In genomic region chrX:71491931-71492633, GRCm38 (mm10) we compare ENCODE assay signal across 8 mouse cellular contexts. TPM values are rescaled to one million over a fixed set of nuclear protein-coding genes. Genes with fewer than 3 reads are reported as not detected.
A peak's percentile ranks its signal among the peaks of the same experiment; 100 is the strongest.
DNase-seq lines count a peak whose midpoint lies in the region; ATAC-seq and TF ChIP-seq lines count a peak whose summit lies in the region.

No protein-coding gene starts in this region.

- H3K9ac ChIP-seq in kidney, embryonic 15.5 days = peak overlapping the region; percentile 62
- H3K9ac ChIP-seq in forebrain, embryonic 15.5 days (replicated peaks) = peak overlapping the region; percentile 68
- H3K9ac ChIP-seq in liver, embryonic 12.5 days = peak overlapping the region; percentile 84

- no peak; the same call in 1 of the 2 replicates for ATAC-seq in kidney, embryonic 15.5 days (replicated peaks; ENCODE audit: low FRiP score)
- ATAC-seq in forebrain, embryonic 15.5 days (replicated peaks) = no peak
- no peak for ATAC-seq in liver, embryonic 12.5 days

- peak overlapping the region; percentile 66 for H3K4me2 ChIP-seq in kidney, embryonic 15.5 days
- peak overlapping the region; percentile 72 for H3K4me2 ChIP-seq in forebrain, embryonic 15.5 days (replicated peaks)
- peak overlapping the region; percentile 80 for H3K4me2 ChIP-seq in liver, embryonic 12.5 days

- peak overlapping the region; percentile 91 for H3K27ac ChIP-seq in kidney, embryonic 15.5 days
- peak overlapping the region; percentile 66 for H3K27ac ChIP-seq in bone marrow macrophage, adult 2 months (ENCODE audit: insufficient read depth, low read depth, low read length)
- H3K27ac ChIP-seq in forebrain, embryonic 15.5 days (replicated peaks) = peak overlapping the region; percentile 90
- H3K27ac ChIP-seq in liver, embryonic 12.5 days = peak overlapping the region; percentile 85

- no peak for TF ChIP-seq CTCF in bone marrow macrophage, adult 2 months (IDR thresholded peaks at IDR 0.05; ENCODE audit: low read depth, low read length)

- peak overlapping the region; percentile 55 for H3K4me3 ChIP-seq in kidney, embryonic 15.5 days (replicated peaks)
- H3K4me3 ChIP-seq in bone marrow macrophage, adult 2 months (ENCODE audit: insufficient read depth, low read length) = peak overlapping the region; percentile 80
- H3K4me3 ChIP-seq in forebrain, embryonic 15.5 days = peak overlapping the region; percentile 51
- H3K4me3 ChIP-seq in liver, embryonic 12.5 days = peak overlapping the region; percentile 70

- TF ChIP-seq POLR2A in bone marrow macrophage, adult 2 months (IDR thresholded peaks at IDR 0.05; ENCODE audit: borderline replicate concordance, low read depth, low read length) = no peak

- WGBS in kidney, embryonic 15.5 days = 21% methylated on average over 17 of the region's 17 CpGs
- 21% methylated on average over 17 of the region's 17 CpGs for WGBS in forebrain, embryonic 15.5 days
- 18% methylated on average over 16 of the region's 17 CpGs for WGBS in liver, embryonic 12.5 days (ENCODE audit: insufficient replicate concordance)

- intact Hi-C loops in gastrocnemius, postnatal 36 days (cut with DNase I) = no loop called here
- intact Hi-C loops in gastrocnemius, postnatal 14 days (cut with DNase I; ENCODE audit: low total_unique reads) = loop anchor here (10.0 kb wide), 1 partner anchor 63 kb away; the partner anchor contains the start of gene Hmgb3

- DNase-seq in kidney, postnatal 14 days = no peak
- no peak for DNase-seq in thymus, postnatal 25 days
- no peak for DNase-seq in gastrocnemius, postnatal 36 days
- no peak for DNase-seq in gastrocnemius, postnatal 14 days

- H3K27me3 ChIP-seq in kidney, embryonic 15.5 days = peaks cover 8% of the 10 kb centered on the region; the same call in 1 of the 2 replicates
- no peaks in the 10 kb centered on the region for H3K27me3 ChIP-seq in forebrain, embryonic 15.5 days
- peaks cover 9% of the 10 kb centered on the region for H3K27me3 ChIP-seq in liver, embryonic 12.5 days (replicated peaks)

- H3K36me3 ChIP-seq in kidney, embryonic 15.5 days = no peaks in the 10 kb centered on the region
- no peaks in the 10 kb centered on the region for H3K36me3 ChIP-seq in forebrain, embryonic 15.5 days
- H3K36me3 ChIP-seq in liver, embryonic 12.5 days = 0 out of 2 replicates have a peak, but pooled peaks cover 2% of the 10 kb centered on the region

- no peaks in the 10 kb centered on the region for H3K9me3 ChIP-seq in kidney, embryonic 15.5 days (replicated peaks)
- H3K9me3 ChIP-seq in forebrain, embryonic 15.5 days = no peaks in the 10 kb centered on the region
- H3K9me3 ChIP-seq in liver, embryonic 12.5 days (replicated peaks) = no peaks in the 10 kb centered on the region

- peaks cover 5% of the 10 kb centered on the region; the same call in 1 of the 2 replicates for H3K4me1 ChIP-seq in kidney, embryonic 15.5 days
- peaks cover 22% of the 10 kb centered on the region for H3K4me1 ChIP-seq in bone marrow macrophage, adult 2 months (ENCODE audit: control insufficient read depth, insufficient read depth, low read length)
- peaks cover 12% of the 10 kb centered on the region; the same call in 1 of the 2 replicates for H3K4me1 ChIP-seq in forebrain, embryonic 15.5 days
- peaks cover 33% of the 10 kb centered on the region for H3K4me1 ChIP-seq in liver, embryonic 12.5 days

RNA-seq across cellular contexts. Expression of gene Cd99l2, which starts 0.6 kb away (rescaled TPM):
- polyA plus RNA-seq in kidney, embryonic 15.5 days (2015; fragmentation: Nextera tagmentation; extraction: Ambion mirVana) = 29.6 and 33.7 TPM in 2 replicates
- 22.9 and 23.8 TPM in 2 replicates for polyA plus RNA-seq in bone marrow macrophage, adult 2 months (2012; ENCODE audit: insufficient read depth, insufficient read length, missing spikeins)
- 60.1 and 60.3 TPM in 2 replicates for polyA plus RNA-seq in forebrain, embryonic 15.5 days (2015; fragmentation: Nextera tagmentation; extraction: Ambion mirVana)
- polyA plus RNA-seq in liver, embryonic 12.5 days (2016; fragmentation: Nextera tagmentation; extraction: Ambion mirVana) = 13.8 and 14.9 TPM in 2 replicates
- total RNA-seq in gastrocnemius, postnatal 36 days (2021) = 10 to 100 TPM; 48.4 to 52.3 TPM
- total RNA-seq in gastrocnemius, postnatal 14 days (2021) = 10 to 100 TPM; 33.0 to 35.0 TPM
